Mouse (Mus musculus) cerebellum, postnatal 4 days (tissue): ENCODE measurements around the gene Pigq.

Experiments
- DNase-seq, 2 experiments: peaks; one replicate each; pipeline ENCODE4 v3.0.0; 2022; ENCODE audit warnings: low spot score in 2 of 2, mixed read lengths in 1 of 2

Gene Pigq

GRCm38 (mm10) chr17:25883268-25883667 is 61.5 kb downstream of the Pigq start:
- DNase-seq, result no peak

GRCm38 (mm10) chr17:25882306-25882705 is 62.4 kb downstream of the Pigq start:
- no peak for DNase-seq

- no peak for DNase-seq
These were observed 63.0 kb downstream of the Pigq start for GRCm38 (mm10) chr17:25881691-25882090.

GRCm38 (mm10) chr17:25880913-25881641 is 63.7 kb downstream of the Pigq start:
- DNase-seq, result no peak

GRCm38 (mm10) chr17:25880196-25880910 is 64.4 kb downstream of the Pigq start, which contains the start of gene Wfikkn1:
Gene Wfikkn1 (minus strand): TSS chr17:25880858.
- DNase-seq, result no peak

- DNase-seq, result no peak
These were observed 65.0 kb downstream of the Pigq start for GRCm38 (mm10) chr17:25879750-25880149.

GRCm38 (mm10) chr17:25879261-25879660 is 65.5 kb downstream of the Pigq start:
- peak in 1 of 2 experiments; percentile 46 for DNase-seq

- DNase-seq, result no peak
These were observed 66.0 kb downstream of the Pigq start for GRCm38 (mm10) chr17:25878611-25879180.

- DNase-seq, result no peak
These were observed 66.8 kb downstream of the Pigq start for GRCm38 (mm10) chr17:25877741-25878610.

- no peak for DNase-seq
These were observed 67.7 kb downstream of the Pigq start for GRCm38 (mm10) chr17:25877025-25877424.
